Mouse (Mus musculus) lung, postnatal 4 days (tissue): Measurements from ENCODE around the gene Ppox.

Experiments used
- DNase-seq, 2 experiments: peaks; one replicate each; pipeline ENCODE4 v3.0.0; 2021

Ppox gene

DNA sequence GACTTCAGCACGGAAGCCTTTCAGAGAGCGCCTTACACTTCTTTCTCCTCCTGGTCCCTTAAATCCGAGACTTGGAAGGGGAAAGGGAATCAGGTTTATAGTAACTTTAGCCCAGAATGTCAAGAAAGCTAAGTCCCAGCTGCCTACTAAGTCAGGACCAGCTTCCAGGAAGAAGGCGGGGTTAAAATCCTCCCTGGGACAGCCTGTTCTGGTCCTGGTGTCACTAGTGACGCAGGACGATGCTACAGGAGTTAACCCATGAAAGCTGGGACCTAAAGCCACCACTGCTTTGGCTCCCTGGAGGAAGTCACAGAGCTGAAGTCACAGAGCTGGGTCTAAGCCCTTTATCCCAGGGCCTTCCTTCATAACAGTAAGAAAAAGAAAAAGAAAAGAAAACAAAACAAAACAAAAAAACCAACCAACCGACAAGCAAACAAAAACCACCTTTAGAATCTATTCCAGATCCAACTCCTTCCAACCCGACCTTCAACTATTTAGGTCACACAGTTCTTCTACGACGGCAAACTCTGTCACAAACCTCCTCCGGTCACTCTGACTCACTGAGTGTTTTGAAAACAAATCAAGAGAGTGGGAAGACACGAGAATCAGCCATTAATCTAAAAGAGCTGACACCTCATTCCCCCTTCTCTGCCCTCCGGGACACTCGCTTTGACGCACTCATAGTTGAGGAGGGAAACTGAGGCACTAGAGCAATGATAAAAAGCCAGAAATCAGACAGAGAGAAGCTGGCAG, 40.8 kb downstream of the Ppox start:
- peak in 1 of 2 experiments; percentile 20 for DNase-seq

DNA sequence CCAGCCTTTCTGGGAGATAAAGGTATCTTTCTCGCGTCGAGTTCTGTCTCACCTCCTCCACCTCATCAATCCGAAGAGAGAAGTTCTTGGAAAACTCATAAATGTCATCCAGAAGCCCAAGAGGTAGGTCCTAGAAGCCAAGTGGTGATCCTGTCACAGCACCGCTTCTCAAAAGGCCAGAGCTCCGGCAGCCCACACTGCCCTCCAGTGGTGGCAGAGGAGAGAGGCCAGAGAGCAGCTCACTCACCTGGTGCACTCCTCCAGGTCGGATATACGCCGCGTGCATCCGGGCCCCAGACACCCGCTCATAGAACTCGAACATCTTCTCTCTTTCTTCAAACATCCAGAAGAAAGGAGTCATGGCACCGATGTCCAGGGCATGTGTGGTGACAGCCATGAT, 42.5 kb downstream of the Ppox start:
- DNase-seq: peak; percentile 70 to 77

DNA sequence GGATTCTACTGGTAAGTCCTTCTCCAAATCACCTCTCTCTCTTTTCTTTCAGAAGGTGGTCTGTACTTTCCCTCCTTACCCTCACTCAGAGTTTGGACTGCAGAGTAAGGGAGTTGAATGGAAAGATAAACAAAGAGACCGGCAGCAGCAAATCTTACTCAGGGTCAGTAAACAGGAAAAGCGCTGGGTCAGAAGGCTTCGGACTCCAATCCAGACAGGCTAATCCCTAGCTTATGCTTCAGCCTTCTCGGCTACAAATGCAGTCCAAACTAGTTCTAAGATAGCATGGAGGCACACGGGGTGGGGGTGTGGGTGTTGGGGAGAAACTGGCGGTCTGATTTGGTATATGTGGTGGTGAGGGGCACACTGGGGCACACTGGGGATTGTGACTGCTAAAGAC, 43.5 kb downstream of the Ppox start:
- DNase-seq: no peak

DNA sequence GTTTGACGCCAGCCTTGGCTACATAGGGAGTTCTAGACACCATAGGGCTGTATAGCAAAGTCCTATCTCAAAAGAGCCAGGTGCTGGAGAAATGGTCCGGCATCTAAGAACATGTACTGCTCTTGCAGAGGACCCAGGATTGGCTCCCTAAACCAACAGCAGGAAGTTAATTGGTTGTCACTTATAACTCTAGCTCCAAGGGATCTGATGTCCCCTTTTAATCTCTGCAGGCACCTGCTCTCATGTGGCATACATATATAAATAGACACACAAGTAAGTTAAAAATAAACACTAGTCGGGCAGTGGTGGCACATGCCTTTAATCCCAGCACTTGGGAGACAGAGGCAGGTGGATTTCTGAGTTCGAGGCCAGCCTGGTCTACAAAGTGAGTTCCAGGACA, 45.2 kb downstream of the Ppox start:
- DNase-seq: no peak

DNA sequence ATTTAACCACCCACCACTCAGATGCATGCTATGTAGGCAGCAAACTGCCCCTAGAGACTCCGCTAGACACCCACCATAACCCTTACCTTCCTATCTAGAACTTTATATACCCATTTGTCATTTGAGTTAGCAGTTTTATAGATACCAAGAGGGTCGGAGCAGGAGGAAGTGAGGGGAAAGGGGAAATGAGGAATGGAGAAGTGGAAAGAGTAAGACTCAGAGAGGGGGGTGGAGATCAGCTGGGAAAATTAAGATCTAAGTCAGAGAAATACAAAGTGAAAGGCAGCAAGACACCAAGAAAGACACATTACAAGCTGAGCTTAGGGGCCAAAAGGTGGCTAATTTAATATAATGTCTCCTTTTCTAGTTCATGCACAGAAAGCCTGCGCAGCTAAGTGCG, 46.4 kb downstream of the Ppox start:
- no peak for DNase-seq

DNA sequence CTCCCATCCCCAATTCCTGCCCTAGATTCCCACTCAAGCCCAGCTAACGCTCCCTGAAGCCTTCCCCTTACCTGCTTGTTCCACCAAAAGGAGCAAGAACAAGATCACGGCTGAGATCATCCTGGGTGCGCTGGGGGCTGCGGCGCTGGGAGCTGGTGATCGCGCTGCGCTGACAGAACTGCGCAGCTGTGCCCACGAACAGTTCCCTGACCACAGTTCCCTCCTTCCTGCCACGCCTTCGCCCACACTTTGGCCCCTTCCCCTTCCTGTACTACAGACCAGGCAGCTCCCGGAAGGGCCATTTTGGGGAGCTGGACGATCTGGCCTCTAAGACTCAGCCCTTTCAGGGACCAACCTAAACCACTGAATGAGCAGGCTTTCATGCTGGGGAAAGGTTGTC, 46.9 kb downstream of the Ppox start, which contains the start of gene Fcer1g:
Gene Fcer1g (minus strand): TSS at position 240 of the 400 bp plus-strand sequence.
- DNase-seq: peak; percentile 62 to 65

DNA sequence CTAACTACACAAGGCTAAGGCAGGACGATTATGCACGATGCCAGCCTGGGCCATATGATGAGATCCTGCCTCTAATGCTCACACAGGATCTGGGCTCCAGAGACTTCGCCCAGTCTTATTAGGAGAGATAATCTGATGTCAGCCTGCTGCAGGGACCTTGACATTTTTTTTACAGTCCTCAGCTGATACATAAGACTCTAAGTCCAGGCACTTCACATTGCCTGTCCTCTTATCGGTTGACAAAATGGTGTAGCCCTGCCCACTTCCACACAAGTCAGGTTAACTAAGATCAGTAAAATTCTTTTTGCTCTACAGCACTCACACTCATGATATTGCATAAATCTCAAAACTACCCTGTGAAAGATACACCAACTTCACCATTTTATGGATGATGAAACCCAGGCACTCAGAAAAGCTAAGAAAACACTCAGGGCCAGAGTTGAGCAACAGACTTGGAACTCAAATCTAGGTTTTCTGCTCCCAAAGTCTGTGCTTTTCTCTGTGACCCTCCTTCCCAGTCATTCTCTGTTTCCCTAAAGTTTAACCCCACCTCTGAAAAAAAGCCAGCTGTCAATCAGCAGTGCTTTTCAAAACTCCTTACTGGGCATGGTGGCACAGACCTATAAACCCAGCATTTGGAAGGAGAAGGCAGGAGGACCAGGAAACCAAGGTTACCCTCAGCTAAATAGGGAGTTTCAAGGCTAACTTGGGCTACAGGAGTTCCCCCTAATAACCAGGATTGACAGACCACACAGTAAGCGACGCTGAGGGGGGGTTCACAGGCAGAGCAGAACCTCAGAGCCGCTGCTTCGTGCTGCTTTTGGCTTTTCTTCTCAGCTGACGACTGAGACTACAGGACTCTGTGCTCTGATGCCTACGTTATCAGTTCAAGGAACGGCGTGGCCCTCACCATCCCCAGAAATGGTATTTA, 47.9 kb downstream of the Ppox start:
- DNase-seq: peak in 1 of 2 experiments; percentile 49

DNA sequence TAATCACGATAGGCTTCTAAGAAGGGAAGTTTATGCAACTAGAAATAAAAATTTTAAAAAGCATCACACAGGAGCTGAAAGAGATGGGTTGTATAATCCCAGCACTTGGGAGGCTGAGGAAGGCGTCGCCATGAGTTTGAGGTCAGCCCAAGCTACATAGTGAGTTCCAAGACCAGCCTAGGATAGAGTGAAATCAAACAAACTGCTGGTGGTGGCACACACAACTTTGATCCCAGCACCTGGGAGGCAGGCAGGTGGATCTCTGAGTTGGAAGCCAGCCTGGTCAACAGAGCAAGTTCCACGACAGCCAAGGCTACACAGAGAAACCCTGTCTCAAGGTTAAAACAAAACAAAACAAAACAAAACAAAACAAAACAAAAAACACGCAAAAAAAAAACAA, 48.6 kb downstream of the Ppox start:
- DNase-seq: no peak

DNA sequence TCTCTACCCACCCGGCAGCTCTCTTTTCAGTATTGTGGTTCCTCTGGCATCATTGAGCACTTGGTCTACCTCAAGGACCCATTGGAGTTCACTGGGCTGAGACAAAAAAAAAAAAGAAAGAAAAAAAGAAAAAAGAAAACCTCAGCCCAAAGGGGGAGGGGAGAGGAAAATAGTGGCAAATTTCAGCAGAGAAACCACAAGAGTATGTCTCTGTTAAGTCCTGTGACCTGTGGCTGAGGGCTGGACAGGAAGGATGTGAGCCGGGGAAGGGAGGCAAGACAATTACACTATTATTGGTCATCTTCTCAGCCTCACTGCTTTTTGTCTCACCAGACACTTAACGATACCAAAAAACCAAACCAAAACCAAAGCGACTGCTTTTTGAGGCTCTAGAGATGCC, 49.1 kb downstream of the Ppox start:
- no peak for DNase-seq

DNA sequence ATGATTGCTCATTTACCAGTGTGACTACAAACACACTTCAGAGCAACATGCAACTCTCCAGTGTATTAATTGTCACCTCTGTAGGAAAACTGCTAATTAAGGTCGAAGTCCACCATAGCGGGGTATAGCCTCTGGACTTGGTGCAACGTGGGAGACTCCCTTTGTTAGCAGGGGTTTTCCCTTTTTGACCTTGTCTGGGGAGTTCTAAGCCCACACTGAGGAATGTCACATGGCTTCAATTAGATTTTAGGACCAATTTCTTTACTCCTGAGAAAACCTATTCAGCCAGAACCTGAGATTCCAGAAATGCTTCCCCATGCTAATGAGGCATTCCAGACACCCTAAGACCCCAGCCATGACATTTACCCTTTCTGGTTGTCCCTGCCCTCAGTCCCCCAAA, 50.8 kb downstream of the Ppox start:
- no peak for DNase-seq

DNA sequence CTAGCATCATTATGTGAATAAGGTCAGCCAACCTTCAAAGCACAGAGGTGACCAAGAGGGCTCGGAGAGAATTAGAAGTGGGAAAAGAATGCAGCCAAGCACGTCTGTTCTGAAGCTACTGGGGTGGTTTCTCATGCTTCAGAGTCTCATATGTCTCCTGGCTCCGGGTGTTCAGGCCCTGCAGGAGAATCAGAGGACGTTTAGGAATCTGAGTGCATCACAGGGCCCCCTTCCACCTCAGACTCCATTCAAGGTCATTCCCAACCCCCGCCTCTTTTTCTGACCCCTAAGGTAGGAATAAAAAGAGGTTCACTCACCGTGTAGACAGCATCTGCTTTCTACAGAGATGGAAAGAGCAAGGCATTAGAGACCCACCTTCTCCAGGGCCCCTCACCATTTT, 51.2 kb downstream of the Ppox start:
- no peak for DNase-seq

DNA sequence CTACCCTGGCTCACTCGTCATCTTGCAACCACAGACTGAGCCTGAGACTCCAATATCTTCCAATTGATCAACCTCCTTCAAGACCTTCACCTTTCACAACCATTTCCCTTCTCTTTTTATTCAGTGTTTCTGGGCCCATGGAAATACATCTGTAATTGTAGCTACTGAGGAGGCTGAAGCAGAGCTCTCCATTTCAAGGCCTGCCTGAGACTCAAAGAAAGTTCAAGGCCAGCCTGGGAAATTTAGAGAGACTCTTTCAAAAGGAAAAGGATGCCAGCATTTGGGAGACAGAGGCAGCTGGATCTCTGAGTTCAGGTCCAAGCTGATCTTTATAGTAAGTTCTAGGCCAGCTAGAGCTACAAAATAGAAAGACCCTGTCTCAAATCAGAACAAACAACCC, 53.1 kb downstream of the Ppox start:
- no peak for DNase-seq

DNA sequence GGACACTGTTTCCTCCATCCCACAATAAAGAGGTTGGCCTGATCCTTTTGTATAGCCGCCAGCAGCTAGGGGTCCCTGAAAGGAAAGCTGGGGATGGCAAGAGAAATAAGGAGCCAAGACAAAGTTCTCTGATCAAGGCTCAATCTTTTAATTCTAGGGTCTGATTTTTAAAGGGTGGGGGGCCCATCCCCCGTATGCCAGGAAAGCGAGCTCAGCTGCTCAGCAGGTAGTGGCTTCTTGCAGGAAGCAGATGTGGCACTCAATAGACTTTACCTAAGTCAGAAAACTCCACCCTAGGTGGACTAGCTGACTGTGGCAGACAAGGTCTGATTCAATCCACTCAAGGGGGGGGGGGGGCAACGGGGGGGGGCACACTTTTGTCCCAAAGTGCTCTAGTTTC, 54.2 kb downstream of the Ppox start:
- DNase-seq: no peak
